ENCODE assay signal across 22 mouse cellular contexts in genomic region chr4:102307661-102308297, GRCm38 (mm10).
DNase-seq lines count a peak whose midpoint lies in the region; ATAC-seq and TF ChIP-seq lines count a peak whose summit lies in the region.
"Had no signal": no experiment of that assay in that cellular context is flagged by ENCODE, and none has a peak within 500 bp of the region (broad histone marks: within the 10 kb centered on the region; RNA-seq: fewer than 3 reads in every experiment).

No protein-coding gene starts in this region.

- WGBS in forebrain, embryonic 14.5 days, result 54% methylated on average over 4 of the region's 4 CpGs
- 55% methylated on average over 4 of the region's 4 CpGs for WGBS in forebrain, embryonic 15.5 days
- WGBS in hindbrain, postnatal 0 days, result 57% methylated on average over 4 of the region's 4 CpGs
- 60% methylated on average over 4 of the region's 4 CpGs for WGBS in hindbrain, embryonic 16.5 days
- WGBS in neural tube, embryonic 14.5 days, result 65% methylated on average over 4 of the region's 4 CpGs
- 68% methylated on average over 4 of the region's 4 CpGs for WGBS in neural tube, embryonic 15.5 days
- 65% methylated on average over 4 of the region's 4 CpGs for WGBS in kidney, adult 2 months

- no peaks in the 10 kb centered on the region for H3K27me3 ChIP-seq in forebrain, embryonic 14.5 days (replicated peaks; ENCODE audit: control insufficient read depth, insufficient read depth, low read length)
- no peaks in the 10 kb centered on the region for H3K27me3 ChIP-seq in forebrain, embryonic 15.5 days
- no peaks in the 10 kb centered on the region for H3K27me3 ChIP-seq in hindbrain, postnatal 0 days (ENCODE audit: insufficient read depth, low read length)
- no peaks in the 10 kb centered on the region for H3K27me3 ChIP-seq in hindbrain, embryonic 16.5 days (replicated peaks; ENCODE audit: control insufficient read depth, insufficient read depth, low read length)
- H3K27me3 ChIP-seq in neural tube, embryonic 14.5 days (ENCODE audit: control insufficient read depth, insufficient read depth, low read length), result no peaks in the 10 kb centered on the region
- H3K27me3 ChIP-seq in neural tube, embryonic 15.5 days (replicated peaks), result no peaks in the 10 kb centered on the region
- no peaks in the 10 kb centered on the region for H3K27me3 ChIP-seq in kidney, adult 2 months (replicated peaks; ENCODE audit: control insufficient read depth, insufficient read depth, low read length)
- H3K27me3 ChIP-seq: heart, embryonic 13.5 days; hindbrain, embryonic 12.5 days; intestine, embryonic 15.5 days had no signal

- no peak overlapping the region for H3K4me3 ChIP-seq in forebrain, embryonic 14.5 days (ENCODE audit: low read depth, low read length)
- H3K4me3 ChIP-seq in forebrain, embryonic 15.5 days, result no peak overlapping the region
- H3K4me3 ChIP-seq in hindbrain, postnatal 0 days (ENCODE audit: low read length), result no peak overlapping the region
- H3K4me3 ChIP-seq in hindbrain, embryonic 16.5 days (ENCODE audit: low read length), result no peak overlapping the region
- H3K4me3 ChIP-seq in neural tube, embryonic 14.5 days (ENCODE audit: low read depth, low read length), result no peak overlapping the region
- no peak overlapping the region for H3K4me3 ChIP-seq in neural tube, embryonic 15.5 days (replicated peaks)
- H3K4me3 ChIP-seq in kidney, adult 2 months (ENCODE audit: insufficient read depth, low read depth, low read length), result no peak overlapping the region
- H3K4me3 ChIP-seq: embryonic facial prominence, embryonic 10.5 days; heart, adult 2 months; heart, embryonic 13.5 days; hindbrain, embryonic 12.5 days; intestine, embryonic 15.5 days had no signal

- no peaks in the 10 kb centered on the region for H3K9me3 ChIP-seq in forebrain, embryonic 14.5 days (replicated peaks; ENCODE audit: control insufficient read depth, low read length)
- no peaks in the 10 kb centered on the region for H3K9me3 ChIP-seq in forebrain, embryonic 15.5 days
- H3K9me3 ChIP-seq in hindbrain, postnatal 0 days (ENCODE audit: low read length), result no peaks in the 10 kb centered on the region
- no peaks in the 10 kb centered on the region for H3K9me3 ChIP-seq in hindbrain, embryonic 16.5 days (ENCODE audit: control insufficient read depth, low read length)
- H3K9me3 ChIP-seq in neural tube, embryonic 14.5 days (ENCODE audit: control insufficient read depth, low read length), result no peaks in the 10 kb centered on the region
- no peaks in the 10 kb centered on the region for H3K9me3 ChIP-seq in neural tube, embryonic 15.5 days (replicated peaks)
- H3K9me3 ChIP-seq: embryonic facial prominence, embryonic 10.5 days; hindbrain, embryonic 12.5 days; intestine, embryonic 15.5 days had no signal

- no peak overlapping the region for H3K27ac ChIP-seq in forebrain, embryonic 14.5 days (ENCODE audit: low read depth, low read length)
- H3K27ac ChIP-seq in forebrain, embryonic 15.5 days (replicated peaks), result no peak overlapping the region
- no peak overlapping the region for H3K27ac ChIP-seq in hindbrain, postnatal 0 days
- H3K27ac ChIP-seq in hindbrain, embryonic 16.5 days (ENCODE audit: low read depth, low read length), result no peak overlapping the region
- H3K27ac ChIP-seq in neural tube, embryonic 14.5 days (ENCODE audit: low read depth, low read length), result no peak overlapping the region
- H3K27ac ChIP-seq in neural tube, embryonic 15.5 days (replicated peaks), result no peak overlapping the region
- H3K27ac ChIP-seq in kidney, adult 2 months (ENCODE audit: insufficient read depth, low read depth, low read length), result no peak overlapping the region
- H3K27ac ChIP-seq: embryonic facial prominence, embryonic 10.5 days; heart, adult 2 months; heart, embryonic 13.5 days; hindbrain, embryonic 12.5 days; intestine, embryonic 15.5 days had no signal

- no peak overlapping the region for H3K9ac ChIP-seq in forebrain, embryonic 14.5 days (ENCODE audit: low read length)
- H3K9ac ChIP-seq in forebrain, embryonic 15.5 days (replicated peaks), result no peak overlapping the region
- no peak overlapping the region for H3K9ac ChIP-seq in hindbrain, postnatal 0 days (replicated peaks; ENCODE audit: low read length)
- no peak overlapping the region for H3K9ac ChIP-seq in hindbrain, embryonic 16.5 days (ENCODE audit: low read depth, low read length)
- H3K9ac ChIP-seq in neural tube, embryonic 14.5 days (replicated peaks; ENCODE audit: low read depth, low read length), result no peak overlapping the region
- no peak overlapping the region for H3K9ac ChIP-seq in neural tube, embryonic 15.5 days (replicated peaks)
- H3K9ac ChIP-seq: heart, embryonic 13.5 days; hindbrain, embryonic 12.5 days; intestine, embryonic 15.5 days had no signal

- no peak for ATAC-seq in forebrain, embryonic 14.5 days
- no peak for ATAC-seq in forebrain, embryonic 15.5 days (replicated peaks)
- ATAC-seq in hindbrain, postnatal 0 days, result peak; percentile 43; the same call in 1 of the 2 replicates
- ATAC-seq in hindbrain, embryonic 16.5 days, result no peak
- ATAC-seq in neural tube, embryonic 14.5 days (ENCODE audit: low read depth), result peak; percentile 4; the same call in 1 of the 2 replicates
- no peak for ATAC-seq in neural tube, embryonic 15.5 days (ENCODE audit: low FRiP score)
- ATAC-seq in hematopoietic stem cell, adult 5-6 weeks (replicated peaks in 1 of 2; ENCODE audit: insufficient read depth in 1 of 2, low FRiP score in 2 of 2, low TSS enrichment in 1 of 2, low read depth in 1 of 2, poor library complexity in 2 of 2, severe bottlenecking in 2 of 2), result peak; percentile 51 to 65; a peak in 3 of 4 replicates
- ATAC-seq: CD4-positive, CD25-positive, alpha-beta regulatory T cell, adult 4 months; intestine, embryonic 15.5 days had no signal

- no peak for TF ChIP-seq POLR2A in kidney, adult 2 months (IDR thresholded peaks at IDR 0.05; ENCODE audit: low read depth, low read length)

- TF ChIP-seq CTCF in hindbrain, postnatal 0 days (IDR thresholded peaks at IDR 0.05; ENCODE audit: low read depth), result no peak
- no peak for TF ChIP-seq CTCF in kidney, adult 2 months (conservative IDR thresholded peaks at IDR 0.05; ENCODE audit: insufficient read depth, insufficient read length, low read depth, low read length)

- H3K4me1 ChIP-seq in forebrain, embryonic 14.5 days (ENCODE audit: control insufficient read depth, insufficient read depth, low read length), result no peaks in the 10 kb centered on the region
- no peaks in the 10 kb centered on the region for H3K4me1 ChIP-seq in forebrain, embryonic 15.5 days
- no peaks in the 10 kb centered on the region for H3K4me1 ChIP-seq in hindbrain, postnatal 0 days (ENCODE audit: insufficient read depth, low read length)
- no peaks in the 10 kb centered on the region for H3K4me1 ChIP-seq in hindbrain, embryonic 16.5 days (ENCODE audit: control insufficient read depth, insufficient read depth, low read depth, low read length)
- no peaks in the 10 kb centered on the region for H3K4me1 ChIP-seq in neural tube, embryonic 14.5 days (ENCODE audit: control insufficient read depth, insufficient read depth, low read length)
- no peaks in the 10 kb centered on the region for H3K4me1 ChIP-seq in neural tube, embryonic 15.5 days
- H3K4me1 ChIP-seq in kidney, adult 2 months (ENCODE audit: control insufficient read depth, insufficient read depth, low read length), result no peaks in the 10 kb centered on the region
- H3K4me1 ChIP-seq: embryonic facial prominence, embryonic 10.5 days; intestine, embryonic 15.5 days had no signal

- peak; percentile 25 for DNase-seq in forebrain, embryonic 14.5 days (ENCODE audit: low spot score)
- peak; percentile 27 for DNase-seq in hindbrain, postnatal 0 days (ENCODE audit: low spot score)
- DNase-seq in kidney, adult 2 months, result no peak
- DNase-seq: adrenal gland, adult 8-10 months; adrenal gland, postnatal 36 days; B cell, adult 2 months; cerebellum, adult 11-12 months; cerebellum, adult 9-10 months; cerebellum, postnatal 25 days; heart, adult 2 months; heart, postnatal 36 days had no signal

- H3K4me2 ChIP-seq in forebrain, embryonic 14.5 days (ENCODE audit: low read length), result no peak overlapping the region
- no peak overlapping the region for H3K4me2 ChIP-seq in forebrain, embryonic 15.5 days (replicated peaks)
- no peak overlapping the region for H3K4me2 ChIP-seq in hindbrain, postnatal 0 days (ENCODE audit: low read depth, low read length)
- H3K4me2 ChIP-seq in hindbrain, embryonic 16.5 days (ENCODE audit: low read length), result no peak overlapping the region
- H3K4me2 ChIP-seq in neural tube, embryonic 14.5 days (ENCODE audit: low read depth, low read length), result no peak overlapping the region
- H3K4me2 ChIP-seq in neural tube, embryonic 15.5 days, result no peak overlapping the region
- H3K4me2 ChIP-seq: hindbrain, embryonic 12.5 days; intestine, embryonic 15.5 days had no signal

- H3K36me3 ChIP-seq in forebrain, embryonic 14.5 days (ENCODE audit: control insufficient read depth, insufficient read depth, low read length), result no peaks in the 10 kb centered on the region
- H3K36me3 ChIP-seq in forebrain, embryonic 15.5 days, result no peaks in the 10 kb centered on the region
- H3K36me3 ChIP-seq in hindbrain, postnatal 0 days (ENCODE audit: insufficient read depth, low read length), result no peaks in the 10 kb centered on the region
- no peaks in the 10 kb centered on the region for H3K36me3 ChIP-seq in hindbrain, embryonic 16.5 days (ENCODE audit: control insufficient read depth, insufficient read depth, low read length)
- no peaks in the 10 kb centered on the region for H3K36me3 ChIP-seq in neural tube, embryonic 14.5 days (ENCODE audit: control insufficient read depth, insufficient read depth, low read length)
- no peaks in the 10 kb centered on the region for H3K36me3 ChIP-seq in neural tube, embryonic 15.5 days
- no peaks in the 10 kb centered on the region for H3K36me3 ChIP-seq in kidney, adult 2 months (ENCODE audit: control insufficient read depth, insufficient read depth, low read length)
- H3K36me3 ChIP-seq: embryonic facial prominence, embryonic 10.5 days; G1E; hindbrain, embryonic 12.5 days; intestine, embryonic 15.5 days had no signal

Comparison
In these comparisons a context has a peak if more than half of its experiments do, and no peak if none do; other contexts are left out.
1. ATAC-seq: peak in hindbrain, postnatal 0 days (single experiment), neural tube, embryonic 14.5 days (single experiment) and hematopoietic stem cell, adult 5-6 weeks (2 of 2); none in forebrain, embryonic 14.5 days (single experiment), forebrain, embryonic 15.5 days (single experiment), hindbrain, embryonic 16.5 days (single experiment) and neural tube, embryonic 15.5 days (single experiment).